Mouse (Mus musculus) brown adipose tissue, adult 24 weeks (tissue): ENCODE results near the gene Ccnd1. TPM values are rescaled to one million over a fixed set of nuclear protein-coding genes. Genes with fewer than 3 reads are reported as not detected.
A peak's percentile ranks its signal among the peaks of the same experiment; 100 is the strongest.
"Not testable (repeated sequence)": the region's sequence is repeated elsewhere in the genome, so short reads cannot be mapped to it uniquely, and the experiment has no call there.

Source experiments
- H3K27ac ChIP-seq: fragments of 200-500 bp; replicated peaks from 2 replicates; pipeline ENCODE4 v1.5.1; 2012; ENCODE audit warnings: low read depth, mild to moderate bottlenecking, low read length
- H3K4me1 ChIP-seq: fragments of 200-500 bp; 2 replicates; pipeline ENCODE4 v1.6.1; 2012; ENCODE audit warnings: low read length, mixed read lengths; ENCODE audit not compliant: control insufficient read depth, insufficient read depth, insufficient read length
- H3K4me3 ChIP-seq: fragments of 200-500 bp; 2 replicates; pipeline ENCODE4 v1.5.1; 2012; ENCODE audit warnings: low read depth, mild to moderate bottlenecking, low read length, moderate library complexity; ENCODE audit not compliant: insufficient read depth
- polyA plus RNA-seq: library from polyadenylated mRNA; stranded (reverse); fragments of >200 nt; gene quantifications from 2 replicates; pipeline ENCODE4 v1.2.4, GENCODE M21; 2012; ENCODE audit not compliant: missing spikeins, insufficient read depth, insufficient read length

Gene Ccnd1
- polyA plus RNA-seq, 1 experiment, result 5.4 TPM

GRCm38 (mm10) chr7:144906708-144907397 is 32.9 kb downstream of the Ccnd1 start:
- H3K4me1 ChIP-seq, result no peaks in the 10 kb centered on the region
- no peak overlapping the region for H3K4me3 ChIP-seq
- no peak overlapping the region for H3K27ac ChIP-seq

- H3K4me1 ChIP-seq, H3K27ac ChIP-seq, H3K4me3 ChIP-seq: not testable (repeated sequence)
Measured at GRCm38 (mm10) chr7:144905514-144905913, 34.2 kb downstream of the Ccnd1 start.

GRCm38 (mm10) chr7:144898506-144898905 is 41.2 kb downstream of the Ccnd1 start:
- Histone ChIP-seq H3K27ac (no peak overlapping the region), H3K4me3 (no peak overlapping the region), H3K4me1 (peaks cover 5% of the 10 kb centered on the region)

- Histone ChIP-seq H3K4me1 (peaks cover 5% of the 10 kb centered on the region), H3K27ac (no peak within 1 kb of the TSS), H3K4me3 (peak within 1 kb of the TSS; percentile 54)
Measured at GRCm38 (mm10) chr7:144896294-144897218, 43.2 kb downstream of the Ccnd1 start, which contains the start of gene Fgf15. Fgf15 (plus strand) TSS chr7:144896531.

- H3K4me1 ChIP-seq, result peaks cover 5% of the 10 kb centered on the region
- H3K4me3 ChIP-seq, result peak overlapping the region; percentile 54
- no peak overlapping the region for H3K27ac ChIP-seq
Measured at GRCm38 (mm10) chr7:144895305-144896111, 44.2 kb downstream of the Ccnd1 start.

- peaks cover 5% of the 10 kb centered on the region for H3K4me1 ChIP-seq
- no peak overlapping the region for H3K27ac ChIP-seq
- H3K4me3 ChIP-seq, result no peak overlapping the region
Measured at GRCm38 (mm10) chr7:144894706-144895105, 45.0 kb downstream of the Ccnd1 start.

GRCm38 (mm10) chr7:144894191-144894590 is 45.5 kb downstream of the Ccnd1 start:
- H3K4me1 ChIP-seq, result peaks cover 5% of the 10 kb centered on the region
- no peak overlapping the region for H3K27ac ChIP-seq
- no peak overlapping the region for H3K4me3 ChIP-seq

- Histone ChIP-seq H3K4me1 (peaks cover 5% of the 10 kb centered on the region), H3K27ac (no peak overlapping the region), H3K4me3 (no peak overlapping the region)
Measured at GRCm38 (mm10) chr7:144892322-144892721, 47.4 kb downstream of the Ccnd1 start.

- Histone ChIP-seq H3K27ac (no peak overlapping the region), H3K4me1 (peaks cover 5% of the 10 kb centered on the region), H3K4me3 (no peak overlapping the region)
Measured at GRCm38 (mm10) chr7:144891863-144892262, 47.9 kb downstream of the Ccnd1 start.

GRCm38 (mm10) chr7:144890661-144891060 is 49.1 kb downstream of the Ccnd1 start:
- H3K27ac ChIP-seq, H3K4me1 ChIP-seq, H3K4me3 ChIP-seq: not testable (repeated sequence)

GRCm38 (mm10) chr7:144888564-144889299 is 51.0 kb downstream of the Ccnd1 start:
- no peaks in the 10 kb centered on the region for H3K4me1 ChIP-seq
- H3K27ac ChIP-seq, result no peak overlapping the region
- H3K4me3 ChIP-seq, result no peak overlapping the region

GRCm38 (mm10) chr7:144887672-144888071 is 52.1 kb downstream of the Ccnd1 start:
- Histone ChIP-seq H3K4me3 (no peak overlapping the region), H3K27ac (no peak overlapping the region), H3K4me1 (no peaks in the 10 kb centered on the region)

- no peaks in the 10 kb centered on the region for H3K4me1 ChIP-seq
- no peak overlapping the region for H3K4me3 ChIP-seq
- no peak overlapping the region for H3K27ac ChIP-seq
Measured at GRCm38 (mm10) chr7:144883106-144883505, 56.6 kb downstream of the Ccnd1 start.
